Mouse (Mus musculus): ENCODE data around the gene Pla2g2f. TPM values are rescaled to one million over a fixed set of nuclear protein-coding genes. Genes with fewer than 3 reads are reported as not detected.

Pla2g2f gene
- polyA plus RNA-seq, 1 experiment from 2014 or later, result 0.20 TPM

GRCm38 (mm10) chr4:138788381-138788780 lies 31.0 kb upstream of the Pla2g2f start:
- Histone ChIP-seq H3K27me3 (ENCODE audit: insufficient read depth, poor library complexity, severe bottlenecking) (peaks cover 14% of the 10 kb centered on the region; the same call in 1 of the 2 replicates), H3K9me3 (no peaks in the 10 kb centered on the region), H3K4me3 (no peak overlapping the region), H3K27ac (no peak overlapping the region), H3K4me1 (no peaks in the 10 kb centered on the region), H3K36me3 (no peaks in the 10 kb centered on the region)
- DNase-seq (ENCODE audit: low spot score), result no peak
- 66% methylated on average over 4 of the region's 4 CpGs for WGBS

GRCm38 (mm10) chr4:138786141-138786540 lies 28.7 kb upstream of the Pla2g2f start:
- Histone ChIP-seq H3K4me3 (no peak overlapping the region), H3K27ac (no peak overlapping the region), H3K27me3 (ENCODE audit: insufficient read depth, poor library complexity, severe bottlenecking) (peaks cover 21% of the 10 kb centered on the region), H3K4me1 (no peaks in the 10 kb centered on the region), H3K9me3 (no peaks in the 10 kb centered on the region), H3K36me3 (no peaks in the 10 kb centered on the region)
- no peak for DNase-seq (ENCODE audit: low spot score)
- WGBS, result 69% methylated on average over 4 of the region's 4 CpGs

- Histone ChIP-seq H3K9me3 (no peaks in the 10 kb centered on the region), H3K36me3 (no peaks in the 10 kb centered on the region), H3K4me1 (no peaks in the 10 kb centered on the region), H3K27ac (no peak overlapping the region), H3K4me3 (no peak overlapping the region), H3K27me3 (ENCODE audit: insufficient read depth, poor library complexity, severe bottlenecking) (peaks cover 17% of the 10 kb centered on the region)
- 52% methylated on average over 4 of the region's 4 CpGs for WGBS
- DNase-seq (ENCODE audit: low spot score), result no peak
Observed at GRCm38 (mm10) chr4:138785721-138786120, 28.3 kb upstream of the Pla2g2f start.

GRCm38 (mm10) chr4:138782098-138782497 lies 24.7 kb upstream of the Pla2g2f start:
- no peak for DNase-seq (ENCODE audit: low spot score)
- Histone ChIP-seq H3K27ac (no peak overlapping the region), H3K4me1 (peaks cover 6% of the 10 kb centered on the region; the same call in 1 of the 2 replicates), H3K27me3 (ENCODE audit: insufficient read depth, poor library complexity, severe bottlenecking) (peaks cover 35% of the 10 kb centered on the region), H3K9me3 (no peaks in the 10 kb centered on the region), H3K4me3 (no peak overlapping the region), H3K36me3 (no peaks in the 10 kb centered on the region)
- 86% methylated on average over 6 of the region's 6 CpGs for WGBS

DNA sequence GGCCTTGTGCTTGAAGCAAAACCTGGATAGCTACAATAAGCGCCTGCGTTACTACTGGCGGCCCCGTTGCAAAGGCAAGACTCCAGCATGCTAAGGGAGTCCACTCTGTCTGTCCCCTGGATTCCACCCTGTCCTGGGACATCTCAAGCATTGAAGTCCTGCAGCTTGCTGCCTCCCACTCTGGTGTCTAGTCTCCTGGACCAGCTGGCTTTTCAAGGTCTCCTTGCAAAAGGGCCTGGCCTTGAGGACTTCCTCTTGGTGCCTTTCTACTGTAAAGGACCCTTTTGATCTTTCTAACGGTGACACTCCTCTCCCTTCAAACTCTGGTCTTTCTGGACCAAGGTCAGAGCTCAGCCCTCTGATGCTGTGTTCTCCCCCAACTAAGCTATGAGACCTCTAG lies 22.9 kb upstream of the Pla2g2f start:
- no peak for DNase-seq (ENCODE audit: low spot score)
- H3K27me3 ChIP-seq (ENCODE audit: insufficient read depth, poor library complexity, severe bottlenecking), result peaks cover 44% of the 10 kb centered on the region
- no peak overlapping the region for H3K27ac ChIP-seq
- H3K4me3 ChIP-seq, result no peak overlapping the region
- H3K36me3 ChIP-seq, result no peaks in the 10 kb centered on the region
- H3K4me1 ChIP-seq, result peaks cover 6% of the 10 kb centered on the region; the same call in 1 of the 2 replicates
- 79% methylated on average over 5 of the region's 5 CpGs for WGBS
- no peaks in the 10 kb centered on the region for H3K9me3 ChIP-seq

DNA sequence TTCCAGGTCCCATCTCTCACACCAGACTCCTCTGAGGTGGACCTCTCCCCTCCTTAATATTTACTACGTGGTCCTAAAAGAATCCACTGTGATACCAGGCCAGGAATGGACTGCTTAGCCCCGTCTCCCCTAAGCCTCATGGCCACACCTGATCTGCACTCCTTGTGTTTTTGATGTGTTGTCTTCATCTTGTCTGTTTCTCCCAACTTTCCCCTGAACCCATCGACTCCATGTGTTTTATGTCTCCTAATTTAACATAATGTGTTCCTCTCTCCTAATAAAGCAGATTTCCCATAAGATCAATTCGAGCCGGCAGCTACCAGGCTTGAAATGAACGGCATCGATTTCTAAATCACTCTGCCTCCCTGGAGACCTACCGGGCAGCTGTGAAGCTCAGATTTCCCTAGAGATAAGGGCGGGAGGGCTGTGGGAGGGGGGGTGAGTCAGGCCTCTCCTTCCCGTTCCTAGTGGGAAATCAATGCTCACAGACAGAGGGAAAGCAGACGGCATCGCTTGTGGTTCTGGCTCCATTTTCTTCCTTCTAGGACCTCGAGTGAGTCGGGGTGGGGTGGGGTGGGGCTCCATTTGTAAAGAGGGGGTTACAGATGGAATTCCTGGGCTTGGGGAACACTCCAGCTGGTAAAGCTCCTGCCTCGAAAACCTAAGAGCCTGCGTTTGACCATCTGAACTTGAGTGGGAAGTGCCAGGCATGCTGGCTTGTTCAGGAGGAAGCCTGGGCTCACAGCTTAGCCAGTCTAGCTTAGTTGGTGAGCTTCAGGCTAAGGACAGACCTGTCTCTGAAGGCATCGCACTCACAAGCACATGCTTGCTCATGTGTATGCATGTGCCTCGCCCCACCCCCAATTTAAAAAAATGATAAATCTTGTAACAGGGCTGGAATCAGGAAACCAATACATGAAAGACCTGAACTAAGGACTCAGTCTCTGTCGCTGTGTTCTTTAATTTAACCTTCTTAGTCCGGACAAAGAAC lies 20.3 kb upstream of the Pla2g2f start:
- Histone ChIP-seq H3K4me1 (peaks cover 6% of the 10 kb centered on the region; the same call in 1 of the 2 replicates), H3K9me3 (no peaks in the 10 kb centered on the region), H3K4me3 (no peak overlapping the region), H3K36me3 (no peaks in the 10 kb centered on the region), H3K27me3 (ENCODE audit: insufficient read depth, poor library complexity, severe bottlenecking) (peaks cover 45% of the 10 kb centered on the region), H3K27ac (no peak overlapping the region)
- DNase-seq (ENCODE audit: low spot score), result no peak
- 42% methylated on average over 20 of the region's 20 CpGs for WGBS

GRCm38 (mm10) chr4:138775435-138775834 lies 18.0 kb upstream of the Pla2g2f start, which contains the start of gene Pla2g2d:
TSS of gene Pla2g2d (plus strand) at chr4:138775735.
- Histone ChIP-seq H3K4me1 (peaks cover 6% of the 10 kb centered on the region; the same call in 1 of the 2 replicates), H3K27me3 (ENCODE audit: insufficient read depth, poor library complexity, severe bottlenecking) (peaks cover 56% of the 10 kb centered on the region), H3K36me3 (no peaks in the 10 kb centered on the region), H3K4me3 (no peak within 1 kb of the TSS), H3K27ac (no peak within 1 kb of the TSS), H3K9me3 (no peaks in the 10 kb centered on the region)
- no peak for DNase-seq (ENCODE audit: low spot score)
- 80% methylated on average over 6 of the region's 6 CpGs for WGBS

- H3K36me3 ChIP-seq, result no peaks in the 10 kb centered on the region
- DNase-seq (ENCODE audit: low spot score), result no peak
- no peak overlapping the region for H3K27ac ChIP-seq
- peaks cover 38% of the 10 kb centered on the region; the same call in 1 of the 2 replicates for H3K27me3 ChIP-seq (ENCODE audit: insufficient read depth, poor library complexity, severe bottlenecking)
- no peak overlapping the region for H3K4me3 ChIP-seq
- 64% methylated on average over 5 of the region's 5 CpGs for WGBS
- H3K9me3 ChIP-seq, result no peaks in the 10 kb centered on the region
- H3K4me1 ChIP-seq, result no peaks in the 10 kb centered on the region
Observed at GRCm38 (mm10) chr4:138772386-138772785, 15.0 kb upstream of the Pla2g2f start.

DNA sequence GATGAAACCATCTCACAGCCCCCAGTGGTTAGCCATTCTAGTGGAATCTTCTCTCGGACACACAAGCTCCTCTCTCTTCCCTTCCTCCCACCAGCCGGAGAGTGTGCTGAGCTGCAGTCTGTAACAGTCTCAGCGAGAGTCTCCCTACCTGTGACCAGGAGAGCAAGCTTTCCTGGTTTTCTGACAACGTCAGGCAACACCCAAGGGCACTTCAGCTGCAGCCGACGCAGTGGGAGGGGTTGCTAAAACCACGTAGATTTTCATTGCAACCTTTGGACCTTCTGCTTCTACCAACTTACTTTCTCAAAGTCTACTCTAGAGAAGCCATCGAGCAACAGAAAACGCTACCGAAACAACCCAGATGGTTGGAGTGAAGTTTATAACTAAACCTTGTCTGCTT lies 14.5 kb upstream of the Pla2g2f start:
- H3K4me3 ChIP-seq, result no peak overlapping the region
- 80% methylated on average over 10 of the region's 10 CpGs for WGBS
- no peaks in the 10 kb centered on the region for H3K36me3 ChIP-seq
- no peaks in the 10 kb centered on the region for H3K9me3 ChIP-seq
- H3K27me3 ChIP-seq (ENCODE audit: insufficient read depth, poor library complexity, severe bottlenecking), result peaks cover 38% of the 10 kb centered on the region; the same call in 1 of the 2 replicates
- no peak overlapping the region for H3K27ac ChIP-seq
- H3K4me1 ChIP-seq, result no peaks in the 10 kb centered on the region
- no peak for DNase-seq (ENCODE audit: low spot score)

DNA sequence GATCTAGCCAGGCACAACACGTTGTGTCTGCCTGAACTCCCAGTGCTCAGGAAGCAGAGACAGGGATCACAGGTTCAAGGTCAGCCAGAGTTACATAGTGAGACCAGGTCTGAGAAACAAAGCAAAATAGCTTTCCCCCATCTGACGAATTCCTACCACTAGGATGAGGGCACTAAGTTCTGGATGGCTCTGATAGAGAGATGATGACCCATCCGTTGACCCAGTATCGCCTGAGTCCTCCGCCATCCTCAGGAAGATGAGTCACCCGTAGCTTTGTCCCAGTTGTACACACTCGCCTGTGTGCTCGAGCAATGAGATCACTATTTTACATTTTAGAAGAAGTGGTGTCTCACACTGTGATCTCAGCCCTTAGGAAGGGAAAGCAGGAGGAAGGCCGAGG lies 4.8 kb upstream of the Pla2g2f start:
- Histone ChIP-seq H3K27ac (no peak overlapping the region), H3K9me3 (no peaks in the 10 kb centered on the region), H3K27me3 (ENCODE audit: insufficient read depth, poor library complexity, severe bottlenecking) (peaks cover 3% of the 10 kb centered on the region; the same call in 1 of the 2 replicates), H3K4me1 (peaks cover 7% of the 10 kb centered on the region; the same call in 1 of the 2 replicates), H3K4me3 (no peak overlapping the region), H3K36me3 (no peaks in the 10 kb centered on the region)
- DNase-seq (ENCODE audit: low spot score), result no peak
- 64% methylated on average over 9 of the region's 9 CpGs for WGBS

DNA sequence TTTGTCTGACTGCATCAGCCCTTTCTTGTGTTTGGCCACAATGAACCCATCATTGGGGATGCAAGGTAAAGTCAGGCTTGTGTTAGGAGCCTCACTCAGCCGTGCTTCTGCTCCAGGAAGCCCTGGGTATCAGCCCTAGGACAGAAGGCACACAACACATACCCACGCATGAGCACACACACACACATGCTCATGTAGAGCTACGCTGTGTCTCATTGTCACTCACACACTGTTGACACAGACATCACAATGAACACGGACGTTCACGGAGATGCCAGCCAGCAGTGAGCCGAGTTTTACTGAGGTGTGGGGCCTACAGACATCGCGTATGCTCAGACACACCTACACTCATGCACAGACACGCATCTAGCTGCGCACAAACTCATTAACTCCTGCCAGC lies 1.4 kb downstream of the Pla2g2f start:
- WGBS, result 81% methylated on average over 11 of the region's 11 CpGs
- Histone ChIP-seq H3K9me3 (peaks cover 4% of the 10 kb centered on the region; the same call in 1 of the 2 replicates), H3K36me3 (no peaks in the 10 kb centered on the region), H3K4me1 (peaks cover 26% of the 10 kb centered on the region), H3K4me3 (no peak overlapping the region), H3K27me3 (ENCODE audit: insufficient read depth, poor library complexity, severe bottlenecking) (peaks cover 6% of the 10 kb centered on the region; the same call in 1 of the 2 replicates), H3K27ac (no peak overlapping the region)
- no peak for DNase-seq (ENCODE audit: low spot score)

DNA sequence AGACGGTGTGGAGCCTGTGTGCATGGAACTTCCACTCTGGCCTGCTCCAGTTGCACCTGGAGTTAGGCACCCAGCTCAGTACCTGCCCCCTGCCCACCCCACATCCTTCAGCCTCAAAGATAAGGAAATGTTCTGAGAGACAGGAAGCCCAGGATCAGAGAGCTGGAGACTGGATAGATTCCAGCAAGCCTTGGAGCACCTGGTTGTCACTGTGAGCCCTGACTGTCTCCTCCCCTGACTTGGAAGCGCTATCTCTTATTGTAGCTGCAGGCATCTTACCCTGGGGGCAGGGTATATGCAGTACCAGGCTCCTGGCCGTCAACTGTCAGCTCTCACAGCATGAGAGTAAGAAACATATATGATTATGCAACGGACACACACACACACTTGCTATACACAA lies 2.0 kb downstream of the Pla2g2f start:
- Histone ChIP-seq H3K27ac (peak overlapping the region; percentile 19; the same call in 1 of the 2 replicates), H3K4me3 (no peak overlapping the region), H3K36me3 (no peaks in the 10 kb centered on the region), H3K27me3 (ENCODE audit: insufficient read depth, poor library complexity, severe bottlenecking) (peaks cover 12% of the 10 kb centered on the region; the same call in 1 of the 2 replicates), H3K9me3 (peaks cover 4% of the 10 kb centered on the region; the same call in 1 of the 2 replicates), H3K4me1 (peaks cover 26% of the 10 kb centered on the region)
- WGBS, result 67% methylated on average over 4 of the region's 4 CpGs
- DNase-seq (ENCODE audit: low spot score), result no peak

DNA sequence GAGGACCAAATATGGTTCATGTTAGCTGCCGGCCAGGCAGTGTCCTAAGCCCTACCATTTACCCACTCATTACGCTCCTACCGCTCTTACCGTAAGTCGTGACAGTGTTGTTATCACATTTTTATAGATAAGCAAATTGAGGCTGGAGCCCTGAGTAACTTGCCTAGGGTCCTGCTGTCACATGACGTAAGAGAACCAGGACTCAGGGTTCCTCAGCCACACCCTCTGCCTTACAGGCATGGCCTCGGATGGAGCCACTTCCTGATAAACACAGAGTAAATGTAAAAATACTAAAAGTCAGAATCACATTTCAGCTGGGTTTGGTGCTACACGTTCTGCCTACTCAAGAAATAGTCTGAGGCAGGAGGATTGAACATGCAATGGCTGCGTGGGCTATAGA lies 3.0 kb downstream of the Pla2g2f start:
- Histone ChIP-seq H3K27me3 (ENCODE audit: insufficient read depth, poor library complexity, severe bottlenecking) (peaks cover 17% of the 10 kb centered on the region; the same call in 1 of the 2 replicates), H3K4me3 (no peak overlapping the region), H3K27ac (no peak overlapping the region), H3K9me3 (peaks cover 4% of the 10 kb centered on the region; the same call in 1 of the 2 replicates), H3K36me3 (no peaks in the 10 kb centered on the region), H3K4me1 (peaks cover 26% of the 10 kb centered on the region)
- WGBS, result 50% methylated on average over 9 of the region's 9 CpGs
- no peak for DNase-seq (ENCODE audit: low spot score)
